Mouse (Mus musculus) liver, postnatal 0 days (tissue): ENCODE results near the gene Prdx6.

Source experiments
- CTCF ChIP-seq: sonication (generic); IDR thresholded peaks from 2 replicates; pipeline ENCODE4 v1.5.1; 2016; ENCODE audit warnings: antibody characterized with exemption, low read depth
- EP300 ChIP-seq: IDR thresholded peaks from 2 replicates; pipeline ENCODE4 v1.6.1; 2016; ENCODE audit warnings: antibody characterized with exemption, low read depth, mild to moderate bottlenecking

- TF ChIP-seq CTCF (no peak), EP300 (no peak)
These were observed 30.2 kb upstream of the Prdx6 start for GRCm38 (mm10) chr1:161281054-161281688.
